Mouse (Mus musculus): Measurements from ENCODE around the gene Scarb1.

- TF ChIP-seq POLR2A (IDR thresholded peaks at IDR 0.05; ENCODE audit: insufficient read depth, low read length) = no peak
- TF ChIP-seq CTCF (IDR thresholded peaks at IDR 0.05; ENCODE audit: low read depth, low read length) = no peak
Observed at GRCm38 (mm10) chr5:125233478-125233877, 107.4 kb downstream of the Scarb1 start.
